Mouse (Mus musculus) left cerebral cortex, adult 11 months (tissue): ENCODE results near the gene Brpf1.

Experiments
- DNase-seq: peaks from one replicate; pipeline ENCODE4 v3.0.0; 2022; ENCODE audit warnings: low spot score

The Brpf1 gene

DNA sequence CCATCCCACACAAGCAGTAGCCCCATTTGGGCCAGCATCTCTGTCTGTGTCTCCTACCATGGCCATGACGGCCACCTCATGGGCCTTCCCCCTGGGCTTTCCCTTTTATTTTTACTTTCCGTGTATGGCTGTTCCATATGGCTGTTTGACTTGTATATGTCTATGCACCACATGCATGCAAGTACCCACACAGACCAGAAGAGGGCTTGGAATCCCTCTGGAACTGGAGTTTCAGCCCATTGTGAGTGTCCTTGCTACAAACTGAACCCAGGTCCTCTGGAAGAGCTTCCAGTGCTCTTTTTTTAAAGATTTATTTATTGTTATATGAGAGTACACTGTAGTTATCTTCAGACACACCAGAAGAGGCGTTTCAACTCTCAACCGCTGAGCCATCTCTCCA, 54.5 kb downstream of the Brpf1 start:
- DNase-seq: no peak

DNA sequence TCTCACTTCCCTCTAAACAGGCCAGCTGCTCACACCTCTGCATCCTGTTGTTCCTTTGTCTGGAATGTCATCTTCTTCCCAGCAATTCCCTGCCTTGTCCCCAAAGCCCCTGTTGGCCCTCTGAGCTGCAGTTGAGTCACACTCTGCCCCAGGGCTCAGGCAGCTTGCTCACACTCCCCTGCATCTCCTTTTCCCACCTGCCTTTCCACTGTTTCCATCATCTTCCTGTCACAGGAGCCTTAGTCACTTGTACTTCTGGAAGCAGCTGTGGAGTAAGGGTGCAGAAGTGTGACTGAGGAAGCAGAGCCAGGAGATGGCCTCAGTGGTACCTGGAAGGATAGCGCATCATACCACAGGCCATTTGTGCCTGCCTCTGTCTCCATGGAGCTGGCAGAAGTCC, 55.3 kb downstream of the Brpf1 start:
- DNase-seq: no peak

DNA sequence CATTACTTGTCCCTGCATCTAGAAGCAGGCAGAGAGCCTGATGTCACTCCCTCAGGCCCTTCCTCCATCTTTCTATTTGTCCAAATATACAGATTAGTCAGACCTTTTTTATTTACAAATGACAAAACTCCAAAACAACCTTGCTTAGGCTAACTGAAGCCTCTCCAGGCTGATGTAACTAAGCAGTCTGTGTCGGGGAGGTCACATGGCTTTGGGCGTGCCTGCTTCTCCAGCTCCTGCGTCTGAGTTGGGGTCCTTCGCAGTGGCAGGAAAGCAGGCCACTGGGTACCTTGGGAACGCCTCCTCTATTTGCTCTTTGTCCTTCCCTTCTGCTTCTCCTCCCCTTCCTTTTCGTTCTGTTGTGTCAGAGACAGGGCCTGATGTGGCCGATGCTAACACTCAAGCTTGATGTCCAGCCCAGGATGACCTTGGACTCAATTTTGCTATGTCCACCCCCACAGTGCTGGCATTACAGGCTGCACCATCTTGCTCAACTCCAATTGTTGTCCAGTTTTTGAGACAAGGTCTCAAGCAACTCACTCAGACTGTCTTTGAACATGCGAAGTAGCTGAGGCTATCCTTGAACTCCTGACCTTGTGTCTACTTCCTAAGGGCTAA, 57.7 kb downstream of the Brpf1 start:
- no peak for DNase-seq

DNA sequence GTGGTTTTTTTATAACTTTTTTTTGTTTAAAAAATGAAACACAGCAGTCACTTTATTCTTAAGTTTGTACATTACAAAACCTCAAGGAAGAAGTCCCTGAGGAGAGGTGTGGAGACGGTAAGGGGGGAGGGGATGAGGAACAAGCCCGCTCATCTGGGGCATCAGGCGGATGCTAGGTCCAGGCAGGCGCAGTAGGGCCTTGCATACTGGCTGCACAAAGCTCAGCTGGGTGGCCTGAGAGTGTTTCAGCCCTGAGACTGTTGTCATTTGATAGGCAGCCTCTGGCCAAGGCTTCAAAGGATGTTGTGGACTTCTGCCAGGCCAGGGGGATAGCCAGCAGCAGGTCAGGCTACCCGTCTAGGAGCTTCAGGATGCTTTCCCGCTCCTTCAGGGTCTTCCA, 59.7 kb downstream of the Brpf1 start:
- no peak for DNase-seq

DNA sequence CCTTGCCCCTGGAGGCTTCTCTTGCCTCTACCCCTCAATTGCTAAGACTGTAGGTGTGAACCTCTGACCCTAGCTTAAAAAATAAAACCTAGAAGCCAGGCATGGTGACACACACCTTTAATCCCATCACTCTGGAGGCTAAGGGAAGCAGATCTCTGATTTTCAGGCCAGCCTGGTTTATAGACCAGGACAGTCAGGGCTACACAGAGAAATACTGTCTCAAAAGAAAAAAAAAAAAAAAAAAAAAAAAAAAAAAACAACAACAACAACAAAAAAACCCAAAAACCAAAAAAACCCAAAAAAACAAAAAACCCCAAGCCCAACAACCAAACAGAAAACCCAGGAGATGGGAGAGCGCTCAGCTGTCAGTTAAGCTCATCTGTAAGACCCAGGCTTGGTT, 60.6 kb downstream of the Brpf1 start:
- DNase-seq: no peak

DNA sequence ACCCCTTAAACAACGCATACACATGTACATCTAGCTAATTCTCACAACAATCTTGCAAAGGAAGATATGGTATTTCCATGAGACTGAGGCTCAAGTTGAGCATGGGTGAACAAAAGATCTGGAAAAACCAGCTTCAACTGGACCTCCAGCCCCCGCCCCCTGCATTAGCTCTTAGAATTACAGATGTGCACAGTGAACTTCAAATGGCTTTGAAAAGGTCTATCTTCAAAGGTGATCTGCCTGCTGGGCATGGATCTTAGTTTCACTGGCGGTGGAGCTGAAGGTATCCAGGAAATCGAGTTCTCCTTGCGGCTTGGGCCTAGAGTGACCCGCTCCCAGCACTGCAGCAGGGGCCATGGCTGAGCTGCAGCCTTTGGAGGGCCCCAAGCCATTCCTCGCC, 61.2 kb downstream of the Brpf1 start:
- DNase-seq: no peak

DNA sequence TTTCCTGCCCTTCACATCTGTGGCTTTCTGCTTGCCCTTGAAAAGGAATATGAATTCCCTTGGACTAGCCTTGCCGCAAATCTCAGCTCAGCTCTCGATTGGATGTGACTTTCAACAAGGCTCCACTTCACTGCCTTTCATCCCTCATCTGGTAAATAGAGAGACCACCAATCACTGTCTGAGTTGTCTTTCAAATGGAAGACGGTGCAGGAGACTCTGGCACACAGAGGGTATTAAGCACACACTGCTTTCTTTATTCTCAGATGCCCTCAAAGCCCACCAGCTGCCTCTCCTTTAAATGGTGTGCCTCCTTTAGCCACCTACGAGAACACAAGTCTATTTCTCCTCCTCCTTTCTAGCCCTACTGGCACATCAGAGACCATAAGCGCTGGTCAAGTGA, 61.6 kb downstream of the Brpf1 start:
- DNase-seq: no peak

DNA sequence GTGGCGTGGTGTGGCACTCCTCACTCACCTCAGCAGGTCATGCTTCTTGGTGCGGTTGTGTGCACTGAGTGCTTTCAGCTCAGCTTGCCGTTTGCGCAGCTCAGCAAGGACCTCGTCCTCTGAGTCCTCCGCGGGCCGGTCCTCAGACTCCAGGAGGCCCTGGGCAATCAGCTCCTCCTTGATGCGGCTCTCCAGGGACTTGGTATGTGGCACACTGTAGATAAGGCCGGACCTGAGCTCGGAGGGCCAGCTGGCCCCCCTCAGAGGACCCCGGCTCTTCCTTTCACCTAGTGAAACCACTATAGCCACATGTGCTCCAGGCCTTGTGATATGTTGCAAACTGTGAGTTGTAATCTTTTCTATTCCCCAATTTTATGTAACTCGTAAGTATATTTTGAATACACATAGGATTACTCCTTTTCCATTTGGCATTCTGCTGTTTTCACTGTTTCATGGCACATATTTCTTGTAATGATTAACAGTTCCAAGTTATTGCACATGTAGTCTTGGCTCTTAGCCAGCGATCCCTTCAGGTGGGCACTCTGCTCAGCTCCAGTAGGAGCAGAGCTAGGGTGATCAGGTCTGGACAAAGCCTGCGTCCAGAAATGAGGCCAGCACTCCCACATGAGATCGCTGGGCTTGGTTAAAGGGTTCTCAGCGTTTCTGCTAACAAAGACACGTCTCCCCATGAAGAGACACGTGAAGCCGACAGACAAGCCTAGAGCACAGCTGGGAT, 63.4 kb downstream of the Brpf1 start:
- DNase-seq: no peak

DNA sequence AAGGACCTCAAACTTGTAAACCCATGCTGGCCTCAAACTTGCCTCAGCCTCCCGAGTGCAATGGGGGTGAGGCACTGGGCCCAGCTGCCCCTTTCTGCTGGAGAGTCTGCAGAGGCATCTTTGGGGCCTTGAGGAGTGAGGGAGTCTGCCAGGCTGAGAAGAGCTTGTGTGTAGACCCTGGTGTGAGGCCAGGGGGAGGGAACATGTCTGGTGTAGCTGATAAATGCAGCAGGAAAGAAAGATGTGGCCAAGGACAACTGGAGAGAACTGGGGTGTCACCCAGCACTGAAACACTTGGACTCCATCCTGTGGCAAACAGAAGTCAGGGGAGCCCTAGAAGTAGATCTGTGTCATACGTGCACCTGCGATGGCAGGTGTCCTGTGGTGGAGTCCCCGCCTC, 66.6 kb downstream of the Brpf1 start:
- no peak for DNase-seq
